Mouse (Mus musculus): ENCODE measurements around the gene Fgf12. TPM values are rescaled to one million over a fixed set of nuclear protein-coding genes. Genes with fewer than 3 reads are reported as not detected.

Fgf12 gene
- total and polyA plus RNA-seq, 3 experiments = 0.76 TPM; not detected in 2

GRCm38 (mm10) chr16:28242867-28243649, 509.8 kb downstream of the Fgf12 start:
- Histone ChIP-seq H3K27me3 (ENCODE audit: insufficient read depth, low read length) (no peaks in the 10 kb centered on the region), H3K36me3 (replicated peaks) (no peaks in the 10 kb centered on the region), H3K9me3 (replicated peaks) (no peaks in the 10 kb centered on the region), H3K4me3 (ENCODE audit: low read depth, low read length) (no peak overlapping the region), H3K4me1 (ENCODE audit: insufficient read depth, low read depth, low read length) (no peaks in the 10 kb centered on the region)
- ATAC-seq (ENCODE audit: extremely low read depth, insufficient number of reproducible peaks, low FRiP score, poor library complexity, severe bottlenecking) = no peak
- no peak for DNase-seq (ENCODE audit: low spot score)
- no peak for TF ChIP-seq TAL1 (conservative IDR thresholded peaks at IDR 0.05; ENCODE audit: low read depth, low read length)
- TF ChIP-seq CTCF (IDR thresholded peaks at IDR 0.05; ENCODE audit: low read depth, low read length) = no peak
- no peak for TF ChIP-seq POLR2AphosphoS5 (IDR thresholded peaks at IDR 0.05; ENCODE audit: insufficient replicate concordance, low read depth, low read length)
- no peak for TF ChIP-seq GATA2 (IDR thresholded peaks at IDR 0.05; ENCODE audit: borderline replicate concordance, low read depth, low read length)
- no peak for TF ChIP-seq GATA1 (IDR thresholded peaks at IDR 0.05; ENCODE audit: borderline replicate concordance, low read length)

GRCm38 (mm10) chr16:28239382-28239781, 513.5 kb downstream of the Fgf12 start:
- H3K9me3 ChIP-seq (replicated peaks) = no peaks in the 10 kb centered on the region
- no peak for TF ChIP-seq TAL1 (conservative IDR thresholded peaks at IDR 0.05; ENCODE audit: low read depth, low read length)
- TF ChIP-seq POLR2AphosphoS5 (IDR thresholded peaks at IDR 0.05; ENCODE audit: insufficient replicate concordance, low read depth, low read length) = no peak
- TF ChIP-seq GATA2 (IDR thresholded peaks at IDR 0.05; ENCODE audit: borderline replicate concordance, low read depth, low read length) = no peak
- no peak for TF ChIP-seq GATA1 (IDR thresholded peaks at IDR 0.05; ENCODE audit: borderline replicate concordance, low read length)
- no peak for TF ChIP-seq CTCF (IDR thresholded peaks at IDR 0.05; ENCODE audit: low read depth, low read length)
- H3K27me3 ChIP-seq (ENCODE audit: insufficient read depth, low read length) = no peaks in the 10 kb centered on the region
- no peaks in the 10 kb centered on the region for H3K36me3 ChIP-seq (replicated peaks)
- peak; percentile 85 for ATAC-seq (ENCODE audit: extremely low read depth, insufficient number of reproducible peaks, low FRiP score, poor library complexity, severe bottlenecking)
- no peak overlapping the region for H3K4me3 ChIP-seq (ENCODE audit: low read depth, low read length)
- H3K4me1 ChIP-seq (ENCODE audit: insufficient read depth, low read depth, low read length) = no peaks in the 10 kb centered on the region
- DNase-seq (ENCODE audit: low spot score) = no peak

- TF ChIP-seq CTCF (IDR thresholded peaks at IDR 0.05; ENCODE audit: low read depth, low read length) (no peak), TAL1 (conservative IDR thresholded peaks at IDR 0.05; ENCODE audit: low read depth, low read length) (no peak), GATA2 (IDR thresholded peaks at IDR 0.05; ENCODE audit: borderline replicate concordance, low read depth, low read length) (no peak)
- Histone ChIP-seq H3K4me1 (ENCODE audit: insufficient read depth, low read depth, low read length) (no peaks in the 10 kb centered on the region), H3K9me3 (replicated peaks) (no peaks in the 10 kb centered on the region), H3K36me3 (replicated peaks) (no peaks in the 10 kb centered on the region), H3K4me3 (ENCODE audit: low read depth, low read length) (no peak overlapping the region), H3K27me3 (ENCODE audit: insufficient read depth, low read length) (no peaks in the 10 kb centered on the region)
- no peak for ATAC-seq (ENCODE audit: extremely low read depth, insufficient number of reproducible peaks, low FRiP score, poor library complexity, severe bottlenecking)
- DNase-seq (ENCODE audit: low spot score) = no peak
Observed at GRCm38 (mm10) chr16:28238019-28238868, 514.6 kb downstream of the Fgf12 start.

GRCm38 (mm10) chr16:28215930-28216329, 536.9 kb downstream of the Fgf12 start:
- no peak for ATAC-seq (ENCODE audit: extremely low read depth, insufficient number of reproducible peaks, low FRiP score, poor library complexity, severe bottlenecking)
- Histone ChIP-seq H3K4me3 (ENCODE audit: low read depth, low read length) (no peak overlapping the region), H3K9me3 (replicated peaks) (no peaks in the 10 kb centered on the region), H3K4me1 (ENCODE audit: insufficient read depth, low read depth, low read length) (no peaks in the 10 kb centered on the region), H3K27me3 (ENCODE audit: insufficient read depth, low read length) (no peaks in the 10 kb centered on the region), H3K36me3 (replicated peaks) (no peaks in the 10 kb centered on the region)
- no peak for TF ChIP-seq GATA1 (IDR thresholded peaks at IDR 0.05; ENCODE audit: borderline replicate concordance, low read length)
- no peak for TF ChIP-seq POLR2AphosphoS5 (IDR thresholded peaks at IDR 0.05; ENCODE audit: insufficient replicate concordance, low read depth, low read length)
- no peak for TF ChIP-seq CTCF (IDR thresholded peaks at IDR 0.05; ENCODE audit: low read depth, low read length)
- TF ChIP-seq GATA2 (IDR thresholded peaks at IDR 0.05; ENCODE audit: borderline replicate concordance, low read depth, low read length) = no peak
- TF ChIP-seq TAL1 (conservative IDR thresholded peaks at IDR 0.05; ENCODE audit: low read depth, low read length) = no peak
- no peak for DNase-seq (ENCODE audit: low spot score)

GRCm38 (mm10) chr16:28212411-28212810, 540.5 kb downstream of the Fgf12 start:
- H3K27me3 ChIP-seq (ENCODE audit: insufficient read depth, low read length) = no peaks in the 10 kb centered on the region
- ATAC-seq (ENCODE audit: extremely low read depth, insufficient number of reproducible peaks, low FRiP score, poor library complexity, severe bottlenecking) (no peak), DNase-seq (ENCODE audit: low spot score) (no peak)
- H3K9me3 ChIP-seq (replicated peaks) = no peaks in the 10 kb centered on the region
- TF ChIP-seq GATA2 (IDR thresholded peaks at IDR 0.05; ENCODE audit: borderline replicate concordance, low read depth, low read length) = no peak
- no peak for TF ChIP-seq TAL1 (conservative IDR thresholded peaks at IDR 0.05; ENCODE audit: low read depth, low read length)
- no peak for TF ChIP-seq GATA1 (IDR thresholded peaks at IDR 0.05; ENCODE audit: borderline replicate concordance, low read length)
- TF ChIP-seq POLR2AphosphoS5 (IDR thresholded peaks at IDR 0.05; ENCODE audit: insufficient replicate concordance, low read depth, low read length) = no peak
- no peak for TF ChIP-seq CTCF (IDR thresholded peaks at IDR 0.05; ENCODE audit: low read depth, low read length)
- no peaks in the 10 kb centered on the region for H3K36me3 ChIP-seq (replicated peaks)
- no peak overlapping the region for H3K4me3 ChIP-seq (ENCODE audit: low read depth, low read length)
- H3K4me1 ChIP-seq (ENCODE audit: insufficient read depth, low read depth, low read length) = no peaks in the 10 kb centered on the region

- Histone ChIP-seq H3K4me1 (ENCODE audit: insufficient read depth, low read depth, low read length) (no peaks in the 10 kb centered on the region), H3K4me3 (ENCODE audit: low read depth, low read length) (no peak overlapping the region), H3K27me3 (ENCODE audit: insufficient read depth, low read length) (no peaks in the 10 kb centered on the region), H3K36me3 (replicated peaks) (no peaks in the 10 kb centered on the region), H3K9me3 (replicated peaks) (no peaks in the 10 kb centered on the region)
- TF ChIP-seq GATA2 (IDR thresholded peaks at IDR 0.05; ENCODE audit: borderline replicate concordance, low read depth, low read length) (no peak), CTCF (IDR thresholded peaks at IDR 0.05; ENCODE audit: low read depth, low read length) (no peak)
- no peak for ATAC-seq (ENCODE audit: extremely low read depth, insufficient number of reproducible peaks, low FRiP score, poor library complexity, severe bottlenecking)
- DNase-seq (ENCODE audit: low spot score) = no peak
Observed at GRCm38 (mm10) chr16:28156443-28156842, 596.4 kb downstream of the Fgf12 start.

All from G1E (cell line).